Comparison of ENCODE assay signal across 12 mouse cellular contexts in the genomic region with DNA sequence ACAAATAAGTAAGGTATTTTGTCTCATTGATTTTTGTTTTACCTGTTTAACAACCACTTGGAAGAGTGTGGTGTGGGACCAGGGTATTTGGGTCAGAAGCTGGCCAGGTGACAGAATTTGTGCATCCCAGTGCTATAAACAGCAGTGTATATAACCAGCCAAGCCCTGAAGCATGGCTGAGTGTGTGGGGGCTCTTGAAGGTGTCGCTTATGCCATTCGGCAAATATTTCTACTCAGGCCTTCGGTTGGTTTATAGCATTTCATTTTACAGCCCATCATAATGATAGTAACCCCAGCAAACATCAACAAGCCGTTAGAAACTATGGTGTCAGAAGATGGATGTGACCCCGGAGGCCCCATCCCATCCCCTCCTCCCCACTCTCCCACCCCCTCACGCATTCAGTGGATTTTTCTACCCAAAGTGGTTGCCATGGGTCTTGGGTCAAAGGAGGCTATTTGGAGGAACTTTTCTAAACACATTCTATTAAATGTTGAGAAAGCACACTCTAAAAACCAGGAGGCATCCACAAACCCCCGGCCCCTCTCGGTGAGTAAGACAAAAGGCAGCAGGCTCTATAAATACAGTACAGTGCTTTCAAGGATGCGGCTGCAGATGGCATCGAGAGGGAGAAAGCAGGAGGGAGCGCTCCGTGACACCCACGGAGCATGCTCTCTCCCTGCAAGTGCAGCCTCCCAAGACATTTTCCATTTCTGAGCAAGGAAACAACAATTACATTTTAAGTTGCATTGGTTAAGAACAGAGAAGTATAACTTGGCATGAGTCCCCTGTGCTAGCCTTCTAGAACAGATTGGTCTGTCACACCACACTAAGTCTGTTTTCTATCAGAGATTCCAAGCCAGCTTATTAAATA.
DNase-seq lines count a peak whose midpoint lies in the region; ATAC-seq lines count a peak whose summit lies in the region.
"Had no signal": no experiment of that assay in that cellular context is flagged by ENCODE, and none has a peak within 500 bp of the region (broad histone marks: within the 10 kb centered on the region; RNA-seq: fewer than 3 reads in every experiment).

No protein-coding gene starts in this region.

- no peak for ATAC-seq in embryonic facial prominence, embryonic 12.5 days (ENCODE audit: insufficient number of reproducible peaks, insufficient read depth, low FRiP score, low TSS enrichment)
- peak; percentile 88 for ATAC-seq in lung, embryonic 15.5 days (ENCODE audit: borderline replicate concordance, extremely low read depth, low FRiP score, low TSS enrichment)
- ATAC-seq in lung, embryonic 16.5 days (ENCODE audit: low read depth), result peak; percentile 90
- no peak for ATAC-seq in midbrain, embryonic 11.5 days (ENCODE audit: low FRiP score)
- ATAC-seq in hindbrain, embryonic 11.5 days (ENCODE audit: low FRiP score), result no peak
- ATAC-seq: activated CD4-positive, CD25-positive, alpha-beta regulatory T cell, adult 4 months had no signal

- H3K27me3 ChIP-seq in embryonic facial prominence, embryonic 12.5 days, result 0 out of 2 replicates have a peak, but pooled peaks cover 3% of the 10 kb centered on the region
- H3K27me3 ChIP-seq in embryonic facial prominence, embryonic 10.5 days (replicated peaks; ENCODE audit: low read depth, poor library complexity, severe bottlenecking), result peaks cover 7% of the 10 kb centered on the region; the same call in 1 of the 2 replicates
- no peaks in the 10 kb centered on the region for H3K27me3 ChIP-seq in lung, embryonic 15.5 days
- no peaks in the 10 kb centered on the region for H3K27me3 ChIP-seq in lung, embryonic 16.5 days (ENCODE audit: control insufficient read depth, insufficient read depth, low read depth, low read length)
- H3K27me3 ChIP-seq in midbrain, embryonic 11.5 days (ENCODE audit: control insufficient read depth, insufficient read depth, low read length), result no peaks in the 10 kb centered on the region; the same call in 1 of the 2 replicates
- no peaks in the 10 kb centered on the region for H3K27me3 ChIP-seq in hindbrain, embryonic 11.5 days (ENCODE audit: control insufficient read depth, insufficient read depth, low read length)

- 0 out of 2 replicates have a peak overlapping the region, but pooled peaks have one; percentile 7 for H3K27ac ChIP-seq in embryonic facial prominence, embryonic 12.5 days
- no peak overlapping the region for H3K27ac ChIP-seq in embryonic facial prominence, embryonic 10.5 days (replicated peaks)
- peak overlapping the region; percentile 94 for H3K27ac ChIP-seq in lung, embryonic 15.5 days
- peak overlapping the region; percentile 88 for H3K27ac ChIP-seq in lung, embryonic 16.5 days (ENCODE audit: low read length)
- H3K27ac ChIP-seq in midbrain, embryonic 11.5 days (ENCODE audit: low read depth, low read length), result no peak overlapping the region
- H3K27ac ChIP-seq in hindbrain, embryonic 11.5 days (ENCODE audit: low read depth, low read length), result no peak overlapping the region
- H3K27ac ChIP-seq: forebrain, embryonic 10.5 days; liver, embryonic 15.5 days had no signal

- peaks cover 17% of the 10 kb centered on the region for H3K4me1 ChIP-seq in embryonic facial prominence, embryonic 12.5 days
- H3K4me1 ChIP-seq in embryonic facial prominence, embryonic 10.5 days, result peaks cover 35% of the 10 kb centered on the region
- H3K4me1 ChIP-seq in lung, embryonic 15.5 days, result peaks cover 36% of the 10 kb centered on the region
- peaks cover 15% of the 10 kb centered on the region for H3K4me1 ChIP-seq in lung, embryonic 16.5 days (replicated peaks; ENCODE audit: control insufficient read depth, insufficient read depth, low read length)
- H3K4me1 ChIP-seq in midbrain, embryonic 11.5 days (ENCODE audit: control insufficient read depth, insufficient read depth, low read length), result no peaks in the 10 kb centered on the region
- 0 out of 2 replicates have a peak, but pooled peaks cover under 1% of the 10 kb centered on the region for H3K4me1 ChIP-seq in hindbrain, embryonic 11.5 days (replicated peaks; ENCODE audit: control insufficient read depth, insufficient read depth, low read length)

- H3K4me3 ChIP-seq in embryonic facial prominence, embryonic 12.5 days, result no peak overlapping the region
- H3K4me3 ChIP-seq in embryonic facial prominence, embryonic 10.5 days, result no peak overlapping the region
- H3K4me3 ChIP-seq in lung, embryonic 15.5 days, result no peak overlapping the region
- H3K4me3 ChIP-seq in lung, embryonic 16.5 days (ENCODE audit: low read length), result no peak overlapping the region
- H3K4me3 ChIP-seq in midbrain, embryonic 11.5 days (ENCODE audit: low read depth, low read length), result no peak overlapping the region
- H3K4me3 ChIP-seq in hindbrain, embryonic 11.5 days (ENCODE audit: low read depth, low read length), result no peak overlapping the region
- H3K4me3 ChIP-seq: forebrain, embryonic 10.5 days; liver, embryonic 15.5 days had no signal

- no peak overlapping the region for H3K4me2 ChIP-seq in embryonic facial prominence, embryonic 12.5 days (replicated peaks)
- H3K4me2 ChIP-seq in lung, embryonic 15.5 days, result no peak overlapping the region
- H3K4me2 ChIP-seq in lung, embryonic 16.5 days (ENCODE audit: low read depth, low read length), result no peak overlapping the region
- H3K4me2 ChIP-seq in midbrain, embryonic 11.5 days, result no peak overlapping the region
- H3K4me2 ChIP-seq in hindbrain, embryonic 11.5 days (replicated peaks; ENCODE audit: low read depth, low read length), result no peak overlapping the region
- H3K4me2 ChIP-seq: liver, embryonic 15.5 days had no signal

- H3K9me3 ChIP-seq in embryonic facial prominence, embryonic 12.5 days, result no peaks in the 10 kb centered on the region
- no peaks in the 10 kb centered on the region for H3K9me3 ChIP-seq in embryonic facial prominence, embryonic 10.5 days
- no peaks in the 10 kb centered on the region for H3K9me3 ChIP-seq in lung, embryonic 15.5 days
- H3K9me3 ChIP-seq in lung, embryonic 16.5 days (ENCODE audit: control insufficient read depth, low read length), result no peaks in the 10 kb centered on the region
- H3K9me3 ChIP-seq in midbrain, embryonic 11.5 days (ENCODE audit: control insufficient read depth, low read length), result no peaks in the 10 kb centered on the region
- no peaks in the 10 kb centered on the region for H3K9me3 ChIP-seq in hindbrain, embryonic 11.5 days (ENCODE audit: control insufficient read depth, low read length)
- H3K9me3 ChIP-seq: forebrain, embryonic 10.5 days; liver, embryonic 15.5 days had no signal

- no peaks in the 10 kb centered on the region for H3K36me3 ChIP-seq in embryonic facial prominence, embryonic 12.5 days
- H3K36me3 ChIP-seq in embryonic facial prominence, embryonic 10.5 days (replicated peaks), result no peaks in the 10 kb centered on the region
- no peaks in the 10 kb centered on the region for H3K36me3 ChIP-seq in lung, embryonic 15.5 days
- no peaks in the 10 kb centered on the region for H3K36me3 ChIP-seq in lung, embryonic 16.5 days (ENCODE audit: control insufficient read depth, insufficient read depth, low read length)
- no peaks in the 10 kb centered on the region for H3K36me3 ChIP-seq in midbrain, embryonic 11.5 days (ENCODE audit: control insufficient read depth, insufficient read depth, low read length)
- H3K36me3 ChIP-seq in hindbrain, embryonic 11.5 days (ENCODE audit: control insufficient read depth, insufficient read depth, low read length), result no peaks in the 10 kb centered on the region
- H3K36me3 ChIP-seq: forebrain, embryonic 10.5 days; liver, embryonic 15.5 days had no signal

- DNase-seq in embryonic facial prominence, embryonic 10.5 days (ENCODE audit: low spot score), result no peak
- DNase-seq in lung, adult 18-20 months, result no peak
- DNase-seq in telencephalon, adult 2 months (ENCODE audit: low read depth, low spot score), result peak; percentile 76
- no peak for DNase-seq in midbrain, embryonic 11.5 days (ENCODE audit: low spot score, missing footprints)
- no peak for DNase-seq in hindbrain, embryonic 11.5 days (ENCODE audit: low spot score)
- DNase-seq: kidney, postnatal 4 days had no signal

- no peak overlapping the region for H3K9ac ChIP-seq in embryonic facial prominence, embryonic 12.5 days
- H3K9ac ChIP-seq in lung, embryonic 15.5 days, result no peak overlapping the region
- no peak overlapping the region for H3K9ac ChIP-seq in lung, embryonic 16.5 days (ENCODE audit: low read length)
- no peak overlapping the region for H3K9ac ChIP-seq in midbrain, embryonic 11.5 days (ENCODE audit: low read length)
- no peak overlapping the region for H3K9ac ChIP-seq in hindbrain, embryonic 11.5 days (ENCODE audit: low read depth, low read length)
- H3K9ac ChIP-seq: liver, embryonic 15.5 days had no signal

- 83% methylated on average over 13 of the region's 13 CpGs for WGBS in embryonic facial prominence, embryonic 12.5 days
- WGBS in embryonic facial prominence, embryonic 10.5 days, result 84% methylated on average over 13 of the region's 13 CpGs
- 39% methylated on average over 13 of the region's 13 CpGs for WGBS in lung, embryonic 15.5 days
- 36% methylated on average over 13 of the region's 13 CpGs for WGBS in lung, embryonic 16.5 days
- WGBS in midbrain, embryonic 11.5 days, result 81% methylated on average over 13 of the region's 13 CpGs
- 66% methylated on average over 13 of the region's 13 CpGs for WGBS in hindbrain, embryonic 11.5 days

Comparison
In these comparisons a context has a peak if more than half of its experiments do, and no peak if none do; other contexts are left out.
1. H3K27ac ChIP-seq: peak in embryonic facial prominence, embryonic 12.5 days (single experiment), lung, embryonic 15.5 days (single experiment) and lung, embryonic 16.5 days (single experiment); none in embryonic facial prominence, embryonic 10.5 days (single experiment), midbrain, embryonic 11.5 days (single experiment) and hindbrain, embryonic 11.5 days (single experiment).
2. ATAC-seq: peak in lung, embryonic 15.5 days (single experiment) and lung, embryonic 16.5 days (single experiment); none in embryonic facial prominence, embryonic 12.5 days (single experiment), midbrain, embryonic 11.5 days (single experiment) and hindbrain, embryonic 11.5 days (single experiment).